Mouse (Mus musculus) embryonic fibroblast, embryonic 13.5 days (primary cell): ENCODE results near the gene Caln1.

Experiments
- CTCF ChIP-seq: IDR thresholded peaks from 2 replicates; pipeline ENCODE4 v1.5.1; 2011; ENCODE audit warnings: mild to moderate bottlenecking, control low read depth, low read length, moderate library complexity, borderline replicate concordance; ENCODE audit not compliant: insufficient read depth
- POLR2A ChIP-seq: IDR thresholded peaks from 2 replicates; pipeline ENCODE4 v1.6.1; 2011; ENCODE audit warnings: low read depth, mild to moderate bottlenecking, control low read depth, low read length, moderate library complexity

DNA sequence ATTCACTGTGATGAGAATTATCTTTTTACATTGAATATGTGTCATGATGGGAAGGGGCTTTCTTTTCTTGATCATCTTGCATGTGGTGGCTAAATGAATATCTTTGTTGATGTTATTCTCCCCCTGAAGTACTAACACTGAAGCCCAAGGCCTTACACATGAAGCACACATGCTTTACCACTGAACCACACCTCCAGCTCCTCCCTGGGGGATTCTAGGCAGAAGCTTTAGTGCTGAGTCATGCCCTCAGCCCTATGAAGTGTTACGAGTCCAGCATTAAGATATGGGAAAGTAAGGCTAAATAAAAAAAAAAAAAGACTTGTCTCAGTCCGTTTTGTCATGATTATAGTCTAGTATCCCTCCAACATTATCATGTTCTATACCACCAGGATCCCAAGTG is 272.6 kb downstream of the Caln1 start:
- TF ChIP-seq CTCF: no peak
- TF ChIP-seq POLR2A: no peak
